Mouse (Mus musculus) midbrain, embryonic 10.5 days (tissue): Measurements from ENCODE around the gene Tdrd12. TPM values are rescaled to one million over a fixed set of nuclear protein-coding genes. Genes with fewer than 3 reads are reported as not detected.
"Not testable (repeated sequence)": the region's sequence is repeated elsewhere in the genome, so short reads cannot be mapped to it uniquely, and the experiment has no call there.

Source experiments
- DNase-seq: peaks from one replicate; pipeline ENCODE4 v3.0.0-alpha.2; 2017; ENCODE audit warnings: low spot score
- H3K27ac ChIP-seq: fragments of 300-500 bp; sonication (generic); replicated peaks from 2 replicates; pipeline ENCODE4 v1.5.1; 2016; ENCODE audit warnings: mild to moderate bottlenecking
- H3K27me3 ChIP-seq: fragments of 300-500 bp; sonication (generic); 2 replicates; pipeline ENCODE4 v1.6.1; 2016; ENCODE audit warnings: low read depth, mild to moderate bottlenecking; ENCODE audit not compliant: poor library complexity, severe bottlenecking
- H3K36me3 ChIP-seq: fragments of 300-500 bp; sonication (generic); 2 replicates; pipeline ENCODE4 v1.6.1; 2016; ENCODE audit warnings: mild to moderate bottlenecking, moderate library complexity
- H3K4me1 ChIP-seq: fragments of 300-500 bp; sonication (generic); 2 replicates; pipeline ENCODE4 v1.6.1; 2016
- H3K4me3 ChIP-seq: fragments of 300-500 bp; sonication (generic); 2 replicates; pipeline ENCODE4 v1.5.1; 2016; ENCODE audit warnings: mild to moderate bottlenecking, moderate library complexity
- H3K9me3 ChIP-seq: fragments of 300-500 bp; sonication (generic); replicated peaks from 2 replicates; pipeline ENCODE4 v1.6.1; 2016; ENCODE audit warnings: mild to moderate bottlenecking
- WGBS: fragments of 180-500 bp; shearing (Covaris S2); methylation state at CpG from one replicate; pipeline ENCODE4 v1.1.7; 2016; 5-methylcytosine and 5-hydroxymethylcytosine counted together
- polyA plus RNA-seq: library from polyadenylated mRNA; unstranded; fragments of >200 nt; fragmentation: Nextera tagmentation; extraction: Ambion mirVana; gene quantifications from 2 replicates; pipeline ENCODE4 v1.2.1, GENCODE M21; 2016

Gene Tdrd12
- polyA plus RNA-seq, 1 experiment from 2014 or later: not detected

DNA sequence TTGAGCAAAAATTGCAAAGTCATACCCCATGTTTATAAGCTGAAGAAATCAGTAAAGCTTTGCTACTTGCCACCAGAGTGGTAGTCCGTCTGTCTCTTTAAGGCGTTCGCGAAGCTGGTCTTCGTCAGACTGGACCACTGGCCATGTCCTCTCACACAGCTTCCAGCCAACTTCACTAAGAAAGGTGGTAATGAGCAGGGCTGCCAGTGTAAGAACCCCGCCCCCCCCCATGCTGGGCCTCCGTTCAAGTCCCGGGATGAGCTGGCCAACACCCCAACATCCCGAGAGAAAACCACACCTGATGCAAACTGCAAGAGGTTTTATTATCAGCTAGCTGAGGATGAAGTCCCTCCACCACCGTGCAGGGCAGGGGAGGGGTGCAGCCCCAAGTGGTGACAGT is 27.3 kb upstream of the Tdrd12 start:
- H3K36me3 ChIP-seq, H3K27me3 ChIP-seq, DNase-seq, H3K4me3 ChIP-seq, H3K27ac ChIP-seq, H3K9me3 ChIP-seq, H3K4me1 ChIP-seq: not testable (repeated sequence)
- WGBS: 89% methylated on average over 10 of the region's 10 CpGs

DNA sequence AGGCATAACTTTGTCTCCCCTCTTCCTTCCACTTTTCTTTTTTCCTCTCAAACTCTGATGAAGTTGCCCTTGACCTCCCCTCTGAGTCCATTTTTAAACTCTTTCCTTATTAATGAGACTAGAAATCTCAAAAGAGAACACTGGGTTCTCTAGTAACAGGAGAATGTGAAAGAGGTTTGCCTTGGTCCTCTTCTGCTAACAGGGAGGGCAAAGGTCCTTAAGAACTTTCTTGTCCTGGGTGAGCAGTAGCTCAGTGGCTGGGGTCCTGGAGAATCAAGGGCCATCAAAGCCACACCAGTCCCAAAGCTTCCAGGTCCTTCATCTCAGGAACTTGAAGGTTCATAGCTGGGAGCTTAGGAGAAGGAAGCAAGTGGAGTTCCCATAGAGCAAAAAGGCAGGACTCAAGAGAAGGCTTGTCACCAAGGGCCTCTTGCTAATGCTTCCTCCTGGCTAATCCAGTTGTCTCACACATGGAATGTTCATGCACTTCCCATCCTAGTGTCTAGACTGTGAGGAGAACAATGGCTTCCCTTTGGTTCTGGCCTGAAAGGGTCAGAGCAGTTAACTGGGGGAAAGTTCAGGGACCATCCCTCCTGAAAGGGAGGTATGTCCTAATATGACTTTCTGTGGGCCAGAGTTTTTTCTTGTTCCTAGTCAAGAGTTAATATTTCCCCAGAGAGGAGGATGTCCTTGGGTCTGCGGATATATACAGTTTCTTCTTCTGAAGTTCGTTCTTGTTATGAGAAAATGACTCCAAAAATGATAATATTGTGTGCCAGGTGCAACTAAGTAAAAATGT is 26.7 kb upstream of the Tdrd12 start:
- no peak for DNase-seq
- WGBS: 88% methylated on average over 2 of the region's 2 CpGs
- Histone ChIP-seq H3K36me3 (no peaks in the 10 kb centered on the region), H3K9me3 (no peaks in the 10 kb centered on the region), H3K4me3 (no peak overlapping the region), H3K4me1 (no peaks in the 10 kb centered on the region), H3K27ac (no peak overlapping the region), H3K27me3 (no peaks in the 10 kb centered on the region)

DNA sequence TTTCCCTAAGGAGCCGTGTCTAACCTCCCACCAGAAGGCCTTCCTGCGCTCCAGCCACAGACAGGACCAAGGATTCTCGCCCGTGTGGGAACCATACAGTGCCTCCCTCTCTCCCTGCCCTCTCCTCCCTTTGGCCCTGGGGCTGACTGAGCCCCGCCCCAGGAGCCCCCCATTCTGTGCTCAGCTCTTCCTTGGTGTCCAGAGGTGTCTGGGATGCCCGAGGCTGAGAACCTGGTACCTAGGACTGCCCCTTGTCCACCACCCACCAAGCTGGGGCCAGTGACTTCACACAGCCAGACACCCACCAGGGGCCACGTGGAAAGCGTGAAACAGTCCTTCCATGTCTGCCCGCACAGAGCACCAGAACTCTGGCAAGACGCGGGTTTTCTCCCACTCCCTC is 25.5 kb upstream of the Tdrd12 start:
- H3K27ac ChIP-seq: no peak overlapping the region
- 77% methylated on average over 11 of the region's 11 CpGs for WGBS
- no peak overlapping the region for H3K4me3 ChIP-seq
- DNase-seq: no peak
- no peaks in the 10 kb centered on the region for H3K4me1 ChIP-seq
- no peaks in the 10 kb centered on the region for H3K27me3 ChIP-seq
- no peaks in the 10 kb centered on the region for H3K36me3 ChIP-seq
- H3K9me3 ChIP-seq: no peaks in the 10 kb centered on the region

DNA sequence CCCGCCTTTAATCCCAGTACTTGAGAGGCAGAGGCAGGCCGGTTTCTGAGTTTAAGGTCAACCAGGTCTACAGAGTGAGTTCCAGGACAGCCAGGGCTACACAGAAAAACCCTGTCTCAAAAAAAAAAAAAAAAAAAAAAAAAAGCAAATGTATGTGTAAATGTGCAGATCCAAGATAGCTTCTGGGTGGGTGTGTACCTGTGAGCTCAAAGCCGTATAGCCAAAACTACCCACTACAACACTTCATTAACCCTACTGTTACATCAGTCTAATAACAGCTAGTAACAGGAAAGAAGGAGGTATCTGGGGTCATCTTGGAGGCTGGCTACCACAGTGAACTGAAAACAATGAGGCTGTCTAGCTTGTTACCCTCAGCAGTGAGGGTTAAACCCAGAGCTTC is 22.3 kb upstream of the Tdrd12 start:
- DNase-seq: no peak
- H3K36me3 ChIP-seq: no peaks in the 10 kb centered on the region
- H3K9me3 ChIP-seq: no peaks in the 10 kb centered on the region
- no peaks in the 10 kb centered on the region for H3K27me3 ChIP-seq
- peaks cover 12% of the 10 kb centered on the region for H3K4me1 ChIP-seq
- no peak overlapping the region for H3K27ac ChIP-seq
- H3K4me3 ChIP-seq: no peak overlapping the region
- 90% methylated on average over 3 of the region's 3 CpGs for WGBS

DNA sequence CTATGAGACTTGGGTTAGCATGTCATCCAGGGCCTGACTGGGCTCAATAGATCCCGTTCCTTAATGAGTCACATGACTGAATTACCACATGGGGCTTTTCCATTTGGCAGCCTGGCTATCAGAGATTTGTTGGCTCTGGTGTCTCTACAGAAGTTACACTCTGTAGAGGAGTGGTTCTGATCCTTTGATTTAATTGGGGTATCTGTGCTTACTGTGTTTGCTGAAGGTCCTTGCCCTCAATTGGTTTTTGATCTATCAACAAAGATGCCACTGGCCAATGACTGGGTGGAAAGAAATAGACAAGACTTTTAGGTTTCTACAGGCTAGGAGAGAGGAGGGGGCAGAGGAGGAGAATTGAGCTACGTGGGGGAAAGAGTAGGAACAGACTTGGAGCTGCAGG is 21.1 kb upstream of the Tdrd12 start:
- DNase-seq: no peak
- WGBS: 57% methylated on average over 2 of the region's 2 CpGs
- H3K27me3 ChIP-seq: no peaks in the 10 kb centered on the region
- H3K9me3 ChIP-seq: no peaks in the 10 kb centered on the region
- no peaks in the 10 kb centered on the region for H3K36me3 ChIP-seq
- H3K4me1 ChIP-seq: peaks cover 20% of the 10 kb centered on the region
- H3K27ac ChIP-seq: no peak overlapping the region
- H3K4me3 ChIP-seq: no peak overlapping the region

DNA sequence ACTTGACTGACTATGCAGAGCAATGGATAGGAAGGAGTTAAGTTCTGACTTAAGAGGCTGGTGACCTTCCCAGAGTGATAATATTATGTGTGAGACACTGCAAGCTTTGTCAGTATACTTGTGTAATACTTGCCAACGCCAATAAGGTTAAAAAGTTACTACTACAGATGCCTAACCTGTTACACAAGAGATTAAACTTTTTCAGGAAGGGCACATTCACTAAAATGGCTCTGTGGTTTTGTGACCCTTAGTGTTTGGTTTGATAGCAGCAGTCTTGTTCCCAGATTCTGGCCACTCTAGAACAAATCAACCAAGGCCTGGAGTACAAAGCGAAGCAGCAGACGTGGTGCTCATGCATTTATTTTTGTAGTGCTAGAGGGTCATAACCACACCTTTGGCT is 20.0 kb upstream of the Tdrd12 start:
- H3K4me3 ChIP-seq: no peak overlapping the region
- no peaks in the 10 kb centered on the region for H3K27me3 ChIP-seq
- DNase-seq: no peak
- no peak overlapping the region for H3K27ac ChIP-seq
- no peaks in the 10 kb centered on the region for H3K9me3 ChIP-seq
- H3K4me1 ChIP-seq: peaks cover 20% of the 10 kb centered on the region
- H3K36me3 ChIP-seq: no peaks in the 10 kb centered on the region
- WGBS: 89% methylated on average over 3 of the region's 3 CpGs

DNA sequence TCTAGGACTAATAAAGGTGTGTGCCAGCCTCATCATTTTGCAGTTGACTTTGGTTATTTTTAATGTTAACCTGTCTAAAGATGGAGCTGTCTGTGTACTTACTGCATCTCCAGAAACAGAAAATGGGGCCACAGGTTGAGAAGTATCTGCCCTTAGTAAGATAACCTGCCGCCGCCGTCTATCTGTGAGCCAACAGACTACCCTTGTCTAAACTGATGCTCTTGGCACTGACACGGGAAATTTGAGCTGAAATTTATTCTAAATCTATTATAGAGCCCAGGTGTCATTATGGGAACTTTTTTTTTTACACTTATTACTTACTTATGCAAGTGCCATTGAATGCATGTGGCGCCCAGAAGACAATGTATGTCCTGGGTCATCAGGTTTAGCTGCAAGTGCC is 19.4 kb upstream of the Tdrd12 start:
- H3K27me3 ChIP-seq: no peaks in the 10 kb centered on the region
- H3K4me1 ChIP-seq: peaks cover 20% of the 10 kb centered on the region
- DNase-seq: no peak
- no peaks in the 10 kb centered on the region for H3K9me3 ChIP-seq
- 90% methylated on average over 5 of the region's 5 CpGs for WGBS
- no peaks in the 10 kb centered on the region for H3K36me3 ChIP-seq
- no peak overlapping the region for H3K27ac ChIP-seq
- H3K4me3 ChIP-seq: no peak overlapping the region

DNA sequence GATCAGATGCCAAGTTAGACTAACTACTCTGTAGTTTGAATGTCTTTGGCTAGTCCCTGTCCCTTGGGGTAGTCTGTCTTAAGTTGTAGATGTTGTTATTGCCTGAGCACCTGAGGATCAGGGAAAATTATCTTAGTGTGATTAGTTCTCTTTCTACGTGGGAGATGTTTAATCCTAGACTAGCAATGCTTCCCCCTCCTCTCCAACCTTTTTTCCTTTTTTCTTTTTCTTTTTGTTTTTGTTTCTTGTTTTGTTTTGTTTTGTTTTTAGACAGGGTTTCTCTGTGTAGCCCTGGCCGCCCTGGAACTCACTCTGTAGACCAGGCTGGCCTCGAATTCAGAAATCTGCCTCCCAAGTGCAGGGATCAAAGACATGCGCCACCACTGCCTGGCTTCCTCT is 18.7 kb upstream of the Tdrd12 start, which contains the start of gene Nudt19:
TSS of gene Nudt19 (minus strand) at position 100 of the 399 bp plus-strand sequence.
- DNase-seq: no peak
- H3K9me3 ChIP-seq: no peaks in the 10 kb centered on the region
- H3K4me3 ChIP-seq: peak within 1 kb of the TSS; percentile 87
- H3K27ac ChIP-seq: peak within 1 kb of the TSS; percentile 98
- peaks cover 20% of the 10 kb centered on the region for H3K4me1 ChIP-seq
- H3K27me3 ChIP-seq: no peaks in the 10 kb centered on the region
- H3K36me3 ChIP-seq: peaks cover 4% of the 10 kb centered on the region
- 79% methylated on average over 4 of the region's 4 CpGs for WGBS

DNA sequence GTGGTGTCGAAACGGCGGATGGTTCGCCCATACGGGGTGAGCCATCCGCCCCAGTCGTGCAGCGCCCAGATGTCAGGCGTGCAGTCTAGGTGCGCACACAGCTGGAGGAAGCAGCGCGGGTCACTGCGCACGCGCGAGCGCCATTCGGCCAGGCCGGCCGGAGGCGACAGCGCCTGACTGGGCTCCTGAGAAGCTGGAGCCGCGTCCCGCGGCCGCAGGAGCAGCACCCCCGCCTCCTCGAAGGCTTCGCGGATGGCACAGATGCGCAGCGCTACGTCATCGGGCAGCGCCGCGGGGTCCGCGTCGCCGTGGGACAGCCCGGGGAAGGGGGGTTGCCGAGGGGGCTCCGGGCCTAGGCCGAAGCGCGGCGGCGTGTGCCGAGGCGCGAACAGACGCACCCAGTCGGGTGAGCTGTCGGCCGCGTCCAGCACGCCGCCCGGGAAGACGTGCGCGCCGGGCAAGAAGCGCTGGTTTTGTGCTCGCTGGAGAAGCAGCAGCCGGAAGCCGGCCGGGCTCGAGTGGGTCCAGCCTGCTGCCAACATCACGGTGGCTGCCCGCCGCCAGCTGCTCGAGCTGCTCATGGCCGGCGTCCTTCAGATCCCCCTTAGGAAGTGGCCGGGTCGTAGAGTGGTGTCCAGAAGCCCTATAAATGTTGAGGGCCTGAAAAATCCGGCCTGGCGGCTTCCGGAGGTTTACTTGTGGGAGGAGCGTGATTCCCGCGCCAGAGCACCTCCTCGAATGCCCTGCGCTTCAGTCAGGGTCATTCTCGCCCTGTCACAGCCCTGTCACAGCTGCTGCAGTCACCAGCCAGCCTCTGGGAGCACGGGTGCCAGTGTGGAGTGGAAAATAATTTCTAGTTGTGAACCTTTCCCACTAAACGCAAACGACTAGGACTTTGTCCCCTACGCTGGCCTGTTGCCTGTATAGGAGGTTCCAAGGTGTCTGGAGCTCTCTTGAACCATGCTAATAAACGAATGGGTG is 18.0 kb upstream of the Tdrd12 start:
- Histone ChIP-seq H3K9me3 (no peaks in the 10 kb centered on the region), H3K27me3 (no peaks in the 10 kb centered on the region), H3K4me1 (peaks cover 20% of the 10 kb centered on the region), H3K4me3 (peak overlapping the region; percentile 87), H3K27ac (peak overlapping the region; percentile 98), H3K36me3 (peaks cover 10% of the 10 kb centered on the region)
- under 1% methylated on average over 93 of the region's 93 CpGs for WGBS
- DNase-seq: peak; percentile 93

DNA sequence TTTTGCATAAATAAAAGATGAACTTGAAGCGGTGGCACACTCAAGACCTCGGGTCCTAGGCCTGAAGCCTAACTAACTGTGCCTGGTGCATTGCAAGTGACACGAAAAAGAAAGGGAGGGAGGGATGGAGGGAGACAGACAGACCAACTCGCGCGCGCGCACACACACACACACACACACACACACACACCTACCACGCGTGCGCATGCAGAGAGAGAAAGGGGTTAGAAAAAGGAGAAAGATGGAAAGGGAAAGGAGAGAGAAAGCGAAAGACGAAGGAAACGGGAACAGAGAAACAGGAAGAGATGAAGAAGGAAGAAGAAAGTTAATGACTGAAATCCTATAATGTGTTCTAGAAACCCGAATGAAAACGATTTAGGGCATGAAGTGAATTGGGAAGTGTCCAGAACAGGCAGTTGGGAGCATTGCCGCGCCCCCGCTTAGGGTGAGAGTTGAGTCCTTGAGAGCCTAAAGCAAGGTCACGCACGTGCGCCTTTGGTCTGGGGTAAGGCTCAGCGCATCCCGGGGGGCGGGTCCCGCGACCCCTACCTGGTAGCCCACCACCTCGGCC is 17.1 kb upstream of the Tdrd12 start:
- Histone ChIP-seq H3K9me3 (no peaks in the 10 kb centered on the region), H3K27me3 (no peaks in the 10 kb centered on the region), H3K4me1 (peaks cover 20% of the 10 kb centered on the region), H3K4me3 (peak overlapping the region; percentile 87), H3K27ac (peak overlapping the region; percentile 98), H3K36me3 (peaks cover 18% of the 10 kb centered on the region)
- 7% methylated on average over 28 of the region's 28 CpGs for WGBS
- DNase-seq: peak; percentile 36

DNA sequence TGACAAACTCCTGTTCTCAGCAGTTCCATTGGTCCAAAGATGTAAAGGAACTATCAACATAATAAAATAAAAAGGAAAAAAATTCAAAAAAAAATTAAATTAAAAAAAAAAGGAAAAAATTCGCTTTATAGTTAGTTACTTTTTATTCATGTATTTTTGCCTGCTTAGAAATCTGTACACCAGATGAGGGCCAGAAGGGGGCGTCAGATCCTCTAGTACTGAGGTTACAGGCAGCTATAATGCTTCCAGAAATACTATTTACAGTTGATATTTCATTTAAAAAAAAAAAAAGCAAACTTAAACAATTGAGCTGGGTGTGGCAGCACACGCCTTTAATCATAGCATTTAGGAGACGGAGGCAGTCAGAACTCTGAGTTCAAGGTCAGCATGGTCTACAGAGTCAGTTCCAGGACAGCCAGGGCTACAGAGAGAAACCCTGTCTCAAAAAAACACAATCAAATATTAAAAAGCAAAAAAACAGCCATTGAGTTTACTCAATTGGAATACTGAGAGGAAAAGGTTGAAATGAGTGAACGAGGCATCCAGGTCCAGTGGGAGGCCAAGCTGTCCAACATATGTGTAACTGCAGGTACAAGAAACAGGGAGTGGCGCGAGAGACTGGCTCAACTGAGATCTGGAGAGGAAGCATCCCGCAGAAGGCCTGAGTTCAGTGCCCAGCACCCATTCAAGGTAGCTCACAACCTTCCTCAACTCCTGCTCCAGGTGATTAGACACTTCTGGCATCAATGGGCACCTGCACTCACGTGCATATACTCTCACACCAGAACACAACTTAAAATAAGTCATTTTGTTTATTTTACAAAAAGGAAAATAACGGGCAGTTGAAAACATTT is 16.4 kb upstream of the Tdrd12 start:
- Histone ChIP-seq H3K27me3 (no peaks in the 10 kb centered on the region), H3K4me3 (peak overlapping the region; percentile 87), H3K27ac (no peak overlapping the region), H3K4me1 (peaks cover 20% of the 10 kb centered on the region), H3K36me3 (peaks cover 23% of the 10 kb centered on the region), H3K9me3 (no peaks in the 10 kb centered on the region)
- 68% methylated on average over 10 of the region's 10 CpGs for WGBS
- DNase-seq: no peak

DNA sequence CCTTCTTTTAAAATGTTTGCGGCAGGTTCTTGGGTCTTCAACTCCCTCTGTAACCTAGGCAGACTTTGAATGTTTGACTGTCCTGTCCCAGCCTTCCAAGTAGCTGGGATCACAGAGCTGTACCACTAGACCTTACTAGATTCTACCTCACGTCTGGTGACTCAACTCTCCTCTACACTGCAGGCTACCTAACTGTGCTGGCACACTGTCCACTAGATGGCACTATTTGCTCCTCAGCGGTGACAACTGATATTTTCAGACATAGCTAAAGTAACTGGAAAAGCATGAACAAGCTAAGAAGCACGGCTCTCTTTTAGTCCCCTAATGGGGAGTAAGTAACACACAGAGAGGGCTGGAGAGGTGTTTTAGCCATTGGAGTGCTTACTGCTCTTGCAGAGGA is 8.3 kb upstream of the Tdrd12 start:
- DNase-seq: peak; percentile 59
- WGBS: 41% methylated on average over 4 of the region's 4 CpGs
- H3K36me3 ChIP-seq: peaks cover 29% of the 10 kb centered on the region

More for the DNA sequence above, 8.3 kb upstream of the Tdrd12 start:
- H3K27me3 ChIP-seq: no peaks in the 10 kb centered on the region
- H3K9me3 ChIP-seq: no peaks in the 10 kb centered on the region
- H3K4me1 ChIP-seq: no peaks in the 10 kb centered on the region
- no peak overlapping the region for H3K4me3 ChIP-seq
- H3K27ac ChIP-seq: no peak overlapping the region
